Mouse (Mus musculus): ENCODE measurements at regions not wholly inside any gene's neighbourhood (a gene's known extent, or its start where the extent isn't known, plus 50 kb on each side); places are given as distances from the start of the nearest gene placed in this dataset.
A peak's percentile ranks its signal among the peaks of the same experiment; 100 is the strongest.

- peak; percentile 41 for DNase-seq (ENCODE audit: low read depth, low spot score)
These were observed 126.4 kb downstream of the Rpl10l start for GRCm38 (mm10) chr12:66157630-66158292.

- peak; percentile 19 for DNase-seq (ENCODE audit: low read depth, low spot score)
These were observed 127.1 kb downstream of the Rpl10l start for GRCm38 (mm10) chr12:66156980-66157629.

- DNase-seq (ENCODE audit: low read depth, low spot score) = peak; percentile 46
These were observed 153.3 kb downstream of the Rpl10l start for GRCm38 (mm10) chr12:66130909-66131308.

- no peak for DNase-seq (ENCODE audit: low read depth, low spot score)
These were observed 164.6 kb downstream of the Rpl10l start for GRCm38 (mm10) chr12:66119565-66119964.

- DNase-seq (ENCODE audit: low read depth, low spot score) = no peak
These were observed 193.3 kb downstream of the Rpl10l start for GRCm38 (mm10) chr12:66090806-66091447.

- no peak for DNase-seq (ENCODE audit: low read depth, low spot score)
These were observed 223.9 kb downstream of the Rpl10l start for GRCm38 (mm10) chr12:66060326-66060725.

GRCm38 (mm10) chr12:66055206-66055605 lies 229.0 kb downstream of the Rpl10l start:
- no peak for DNase-seq (ENCODE audit: low read depth, low spot score)

- DNase-seq (ENCODE audit: low read depth, low spot score) = no peak
These were observed 235.3 kb downstream of the Rpl10l start for GRCm38 (mm10) chr12:66048936-66049335.

GRCm38 (mm10) chr12:66036281-66036680 lies 247.9 kb downstream of the Rpl10l start:
- no peak for DNase-seq (ENCODE audit: low read depth, low spot score)

- DNase-seq (ENCODE audit: low read depth, low spot score) = no peak
These were observed 256.7 kb downstream of the Rpl10l start for GRCm38 (mm10) chr12:66027535-66027934.

- no peak for DNase-seq (ENCODE audit: low read depth, low spot score)
These were observed 271.5 kb downstream of the Rpl10l start for GRCm38 (mm10) chr12:66012706-66013105.

Measured in 3T3-L1 (cell line).